Mouse (Mus musculus) thymus, adult 2 months (tissue): Measurements from ENCODE around the gene S100a8.

Experiments
- CTCF ChIP-seq: fragments of 200-500 bp; IDR thresholded peaks from 2 replicates; pipeline ENCODE4 v1.5.1; 2012; ENCODE audit warnings: mild to moderate bottlenecking, control low read depth, low read length, moderate library complexity, borderline replicate concordance; ENCODE audit not compliant: control insufficient read depth, poor library complexity, insufficient read depth; ENCODE audit errors: extremely low read depth
- POLR2A ChIP-seq: fragments of 200-500 bp; IDR thresholded peaks from 2 replicates; pipeline ENCODE4 v1.6.1; 2012; ENCODE audit warnings: mild to moderate bottlenecking, low read length, control low read depth, moderate library complexity; ENCODE audit not compliant: control insufficient read depth, poor library complexity, insufficient read depth; ENCODE audit errors: extremely low read depth

GRCm38 (mm10) chr3:90627807-90628206, 41.0 kb upstream of the S100a8 start:
- no peak for TF ChIP-seq CTCF
- no peak for TF ChIP-seq POLR2A
